8 mouse cellular contexts compared by ENCODE assay signal in the genomic region with DNA sequence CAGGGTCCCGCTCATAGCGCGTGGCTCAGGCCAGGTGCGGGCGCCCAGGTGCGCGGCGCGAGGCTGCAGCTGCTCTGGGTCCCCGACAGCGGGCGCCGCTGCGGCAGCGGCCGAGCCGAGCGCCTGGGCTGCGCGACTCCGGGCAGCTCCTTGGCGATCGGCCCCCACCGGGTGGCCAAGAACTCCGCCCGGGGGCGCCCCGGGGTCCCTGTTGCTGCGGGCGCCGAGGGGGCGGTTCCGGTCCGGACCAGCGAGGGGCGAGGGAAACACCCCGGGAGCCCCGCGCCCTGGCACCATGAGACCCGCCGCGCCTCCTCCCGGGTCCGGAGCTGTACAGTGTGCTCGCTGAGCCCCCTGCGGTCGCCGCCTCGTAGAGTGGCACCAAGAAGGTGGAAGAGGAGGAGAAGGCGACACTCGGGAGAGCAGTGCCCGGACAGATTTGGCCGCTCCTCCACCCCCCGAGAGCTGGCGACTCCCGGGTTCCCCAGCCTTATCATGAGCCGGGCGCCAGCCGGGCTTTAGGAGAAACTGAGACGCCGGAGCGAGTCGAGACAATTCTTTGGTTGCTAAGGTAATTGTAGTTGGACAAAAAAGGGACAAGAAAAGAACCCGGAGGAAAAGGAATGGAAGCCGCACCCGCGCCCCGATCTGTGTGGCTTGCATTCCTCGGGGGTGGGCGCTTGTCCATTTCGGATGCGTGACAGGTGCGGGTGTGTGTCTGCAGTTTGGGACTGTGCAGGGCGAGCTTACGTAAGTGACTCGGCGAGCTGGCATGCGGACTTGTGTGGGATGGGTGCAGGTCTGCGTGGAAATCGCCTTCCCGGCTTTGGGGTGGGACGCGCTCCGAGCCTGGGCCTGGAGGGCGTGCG. TPM values are rescaled to one million over a fixed set of nuclear protein-coding genes. Genes with fewer than 3 reads are reported as not detected.
DNase-seq lines count a peak whose midpoint lies in the region; ATAC-seq and TF ChIP-seq lines count a peak whose summit lies in the region.

No protein-coding gene starts in this region.

- peaks cover 12% of the 10 kb centered on the region for H3K4me1 ChIP-seq in hindbrain, embryonic 13.5 days (replicated peaks)
- H3K4me1 ChIP-seq in lung, embryonic 14.5 days (ENCODE audit: insufficient read depth), result no peaks in the 10 kb centered on the region

- H3K4me2 ChIP-seq in hindbrain, embryonic 13.5 days, result peak overlapping the region; percentile 91
- peak overlapping the region; percentile 92 for H3K4me2 ChIP-seq in lung, embryonic 14.5 days

- H3K36me3 ChIP-seq in hindbrain, embryonic 13.5 days, result no peaks in the 10 kb centered on the region
- H3K36me3 ChIP-seq in lung, embryonic 14.5 days (ENCODE audit: insufficient read depth), result no peaks in the 10 kb centered on the region

- peak overlapping the region; percentile 72 for H3K9ac ChIP-seq in hindbrain, embryonic 13.5 days
- H3K9ac ChIP-seq in lung, embryonic 14.5 days, result peak overlapping the region; percentile 55

- peak overlapping the region; percentile 63 for H3K4me3 ChIP-seq in hindbrain, embryonic 13.5 days
- H3K4me3 ChIP-seq in lung, embryonic 14.5 days (ENCODE audit: low read depth, low read length), result peak overlapping the region; percentile 59

- ATAC-seq in hindbrain, embryonic 13.5 days (ENCODE audit: low FRiP score), result peak; percentile 88
- ATAC-seq in lung, embryonic 14.5 days (ENCODE audit: insufficient read depth), result peak; percentile 68

- H3K9me3 ChIP-seq in hindbrain, embryonic 13.5 days, result no peaks in the 10 kb centered on the region
- no peaks in the 10 kb centered on the region for H3K9me3 ChIP-seq in lung, embryonic 14.5 days (ENCODE audit: low read depth, low read length)

- H3K27ac ChIP-seq in hindbrain, embryonic 13.5 days, result no peak overlapping the region
- H3K27ac ChIP-seq in lung, embryonic 14.5 days (ENCODE audit: low read depth), result no peak overlapping the region

- peaks cover 57% of the 10 kb centered on the region for H3K27me3 ChIP-seq in hindbrain, embryonic 13.5 days
- H3K27me3 ChIP-seq in lung, embryonic 14.5 days (ENCODE audit: insufficient read depth, low read length), result peaks cover 42% of the 10 kb centered on the region

- no peak for TF ChIP-seq CTCF in lung, embryonic 14.5 days (IDR thresholded peaks at IDR 0.05; ENCODE audit: low read depth)

- under 1% methylated on average over 75 of the region's 86 CpGs for WGBS in hindbrain, embryonic 13.5 days
- WGBS in lung, embryonic 14.5 days, result 2% methylated on average over 86 of the region's 86 CpGs

- peak; percentile 34 for DNase-seq in ES-CJ7 (ENCODE audit: low read depth, low spot score)
- DNase-seq in cerebellum, adult 8-10 months, result peak; percentile 15
- peak; percentile 16 to 57 for DNase-seq in frontal cortex, adult 2 months (ENCODE audit: extremely low spot score in 1 of 2, low spot score in 1 of 2)
- peak; percentile 31 to 54 for DNase-seq in layer of hippocampus, postnatal 25 days (ENCODE audit: extremely low spot score in 1 of 2, low spot score in 1 of 2)
- peak; percentile 70 for DNase-seq in lung, embryonic 14.5 days
- DNase-seq in retina, postnatal 1 day, result peak; percentile 66
- DNase-seq in spleen, postnatal 14 days (ENCODE audit: low spot score in 2 of 2), result no peak

RNA-seq across cellular contexts. Expression of a gene that starts 29.0 kb away (rescaled TPM):
- polyA plus RNA-seq in frontal cortex, adult 2 months (2012; rRNA removed), result 26.6 and 28.0 TPM in 2 replicates
- 7.1 and 7.4 TPM in 2 replicates for polyA plus RNA-seq in hindbrain, embryonic 13.5 days (2015; fragmentation: Nextera tagmentation; extraction: Ambion mirVana)
- 10 to 100 TPM; 11.6 to 13.4 TPM for total RNA-seq in layer of hippocampus, postnatal 25 days (2021)
- polyA plus RNA-seq in lung, embryonic 14.5 days (2014; fragmentation: Nextera tagmentation; extraction: Ambion mirVana), result 1.9 and 2.8 TPM in 2 replicates

Comparison
In these comparisons a context has a peak if more than half of its experiments do, and no peak if none do; other contexts are left out.
1. DNase-seq: peak in ES-CJ7 (single experiment), cerebellum, adult 8-10 months (single experiment), frontal cortex, adult 2 months (2 of 2), layer of hippocampus, postnatal 25 days (2 of 2), lung, embryonic 14.5 days (single experiment) and retina, postnatal 1 day (single experiment); none in spleen, postnatal 14 days (0 of 2).